Mouse (Mus musculus): Measurements from ENCODE around the gene Gp9.

DNA sequence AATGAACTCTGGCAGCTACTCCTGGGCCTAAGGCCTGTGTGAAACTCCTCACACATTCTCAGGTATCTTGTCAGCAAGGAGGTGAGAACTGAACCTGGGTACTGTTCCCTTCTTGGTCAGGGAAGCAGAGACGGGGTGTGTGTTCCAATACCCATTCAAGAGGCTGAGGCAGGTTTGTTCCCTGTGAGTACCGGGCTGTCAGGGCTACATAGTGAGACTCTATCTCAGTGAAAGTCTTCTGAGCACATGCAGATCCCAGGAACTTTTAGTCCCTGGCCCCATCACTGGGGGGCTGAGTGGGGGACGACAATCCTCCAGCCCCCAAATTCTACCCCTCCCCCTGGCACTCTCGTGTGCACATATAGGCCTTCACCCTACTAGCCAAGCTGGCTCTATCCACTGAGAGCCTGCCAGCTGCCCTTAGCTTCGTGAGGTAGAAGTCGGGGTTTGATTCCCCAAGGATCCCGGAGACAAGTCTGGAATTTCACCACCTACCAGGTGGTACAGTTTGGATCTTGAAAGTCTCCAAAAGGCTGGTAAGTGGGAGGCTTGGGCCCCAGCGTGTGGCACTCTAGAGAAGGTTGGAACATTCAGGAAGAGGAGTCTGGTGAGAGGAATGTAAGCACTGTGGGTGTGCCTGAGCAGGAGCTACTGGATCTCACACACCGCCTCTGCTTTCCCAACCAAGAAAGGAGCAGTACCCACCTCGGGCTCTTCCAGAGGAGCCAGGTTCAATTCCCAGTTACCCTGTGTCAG is 2.9 kb downstream of the Gp9 start:
- no peak for TF ChIP-seq CTCF (IDR thresholded peaks at IDR 0.05; ENCODE audit: borderline replicate concordance, control insufficient read depth, extremely low read depth, insufficient read depth, low read length, poor library complexity)
- no peak for TF ChIP-seq POLR2A (IDR thresholded peaks at IDR 0.05; ENCODE audit: control insufficient read depth, extremely low read depth, insufficient read depth, low read length, poor library complexity)

Measured in thymus, adult 2 months (tissue).